Mouse (Mus musculus) embryonic fibroblast, embryonic 13.5 days (primary cell): ENCODE data around the gene Marcksl1. TPM values are rescaled to one million over a fixed set of nuclear protein-coding genes. Genes with fewer than 3 reads are reported as not detected.
A peak's percentile ranks its signal among the peaks of the same experiment; 100 is the strongest.
"Not testable (repeated sequence)": the region's sequence is repeated elsewhere in the genome, so short reads cannot be mapped to it uniquely, and the experiment has no call there.

Experiments
- H3K27ac ChIP-seq: 2 replicates; pipeline ENCODE4 v1.5.1; 2012; ENCODE audit warnings: low read length, control low read depth, inconsistent platforms; ENCODE audit not compliant: insufficient read depth
- H3K4me1 ChIP-seq: 2 replicates; pipeline ENCODE4 v1.6.1; 2011; ENCODE audit warnings: low read length; ENCODE audit not compliant: control insufficient read depth, insufficient read depth
- H3K4me3 ChIP-seq: 2 replicates; pipeline ENCODE4 v1.5.1; 2011; ENCODE audit warnings: mild to moderate bottlenecking, control low read depth, low read length; ENCODE audit not compliant: insufficient read depth
- CTCF ChIP-seq: IDR thresholded peaks from 2 replicates; pipeline ENCODE4 v1.5.1; 2011; ENCODE audit warnings: mild to moderate bottlenecking, control low read depth, low read length, moderate library complexity, borderline replicate concordance; ENCODE audit not compliant: insufficient read depth
- POLR2A ChIP-seq: IDR thresholded peaks from 2 replicates; pipeline ENCODE4 v1.6.1; 2011; ENCODE audit warnings: low read depth, mild to moderate bottlenecking, control low read depth, low read length, moderate library complexity
- polyA plus RNA-seq: library from polyadenylated mRNA; stranded (reverse); fragments of >200 nt; gene quantifications from 2 replicates; pipeline ENCODE4 v1.2.4, GENCODE M21; 2011; ENCODE audit warnings: low read depth; ENCODE audit not compliant: missing spikeins, insufficient read length

Gene Marcksl1
- polyA plus RNA-seq, 1 experiment: 157 TPM

- H3K4me1 ChIP-seq: no peaks in the 10 kb centered on the region
- TF ChIP-seq POLR2A: no peak
- TF ChIP-seq CTCF: no peak
- no peak overlapping the region for H3K27ac ChIP-seq
- no peak overlapping the region for H3K4me3 ChIP-seq
Measured at GRCm38 (mm10) chr4:129525889-129526288, 12.5 kb downstream of the Marcksl1 start.

- H3K4me3 ChIP-seq, H3K27ac ChIP-seq, H3K4me1 ChIP-seq: not testable (repeated sequence)
Measured at GRCm38 (mm10) chr4:129528901-129529300, 15.5 kb downstream of the Marcksl1 start.

GRCm38 (mm10) chr4:129540012-129540411 lies 26.6 kb downstream of the Marcksl1 start:
- no peaks in the 10 kb centered on the region; the same call in 1 of the 2 replicates for H3K4me1 ChIP-seq
- H3K27ac ChIP-seq: no peak overlapping the region
- H3K4me3 ChIP-seq: no peak overlapping the region
- TF ChIP-seq CTCF: peak; percentile 26; the same call in 1 of the 2 replicates
- no peak for TF ChIP-seq POLR2A

- Histone ChIP-seq H3K27ac (no peak overlapping the region), H3K4me3 (peak overlapping the region; percentile 83), H3K4me1 (no peaks in the 10 kb centered on the region)
- peak; percentile 21; the same call in 1 of the 2 replicates for TF ChIP-seq CTCF
- TF ChIP-seq POLR2A: no peak
Measured at GRCm38 (mm10) chr4:129541868-129542591, 28.6 kb downstream of the Marcksl1 start.

GRCm38 (mm10) chr4:129542592-129543141 lies 29.3 kb downstream of the Marcksl1 start, which contains the start of gene Hdac1:
Gene Hdac1, minus strand, starts transcription at chr4:129542713.
- TF ChIP-seq CTCF (no peak), POLR2A (peak; percentile 77)
- Histone ChIP-seq H3K4me1 (no peaks in the 10 kb centered on the region), H3K27ac (peak within 1 kb of the TSS; percentile 57), H3K4me3 (peak within 1 kb of the TSS; percentile 83)

GRCm38 (mm10) chr4:129544106-129544505 lies 30.7 kb downstream of the Marcksl1 start:
- Histone ChIP-seq H3K4me1 (no peaks in the 10 kb centered on the region), H3K4me3 (no peak overlapping the region), H3K27ac (no peak overlapping the region)
- TF ChIP-seq CTCF (no peak), POLR2A (no peak)

- not testable (repeated sequence) for H3K4me1 ChIP-seq, H3K4me3 ChIP-seq, H3K27ac ChIP-seq
Measured at GRCm38 (mm10) chr4:129547631-129548030, 34.2 kb downstream of the Marcksl1 start.

GRCm38 (mm10) chr4:129549306-129549705 lies 35.9 kb downstream of the Marcksl1 start:
- Histone ChIP-seq H3K27ac (no peak overlapping the region), H3K4me3 (no peak overlapping the region), H3K4me1 (no peaks in the 10 kb centered on the region)
- TF ChIP-seq POLR2A (no peak), CTCF (no peak)

GRCm38 (mm10) chr4:129550295-129550694 lies 36.9 kb downstream of the Marcksl1 start:
- Histone ChIP-seq H3K4me3 (no peak overlapping the region), H3K27ac (no peak overlapping the region), H3K4me1 (no peaks in the 10 kb centered on the region)
- TF ChIP-seq CTCF (no peak), POLR2A (no peak)

GRCm38 (mm10) chr4:129554512-129554911 lies 41.1 kb downstream of the Marcksl1 start:
- not testable (repeated sequence) for H3K4me3 ChIP-seq, H3K4me1 ChIP-seq, H3K27ac ChIP-seq
